Mouse (Mus musculus): ENCODE data around the gene Rnf121.
"Not testable (repeated sequence)": the region's sequence is repeated elsewhere in the genome, so short reads cannot be mapped to it uniquely, and the experiment has no call there.

Gene Rnf121

GRCm38 (mm10) chr7:102064655-102065045, 619 bp downstream of the Rnf121 start:
- DNase-seq (ENCODE audit: low spot score in 2 of 2), result no peak

GRCm38 (mm10) chr7:102063891-102064290, 1.4 kb downstream of the Rnf121 start:
- no peak for DNase-seq (ENCODE audit: low spot score in 2 of 2)

GRCm38 (mm10) chr7:102062203-102062602, 3.1 kb downstream of the Rnf121 start:
- no peak for DNase-seq (ENCODE audit: low spot score in 2 of 2)

- DNase-seq (ENCODE audit: low spot score in 2 of 2), result no peak
Observed at GRCm38 (mm10) chr7:102061353-102061752, 3.9 kb downstream of the Rnf121 start.

GRCm38 (mm10) chr7:102048524-102048923, 16.7 kb downstream of the Rnf121 start:
- not testable (repeated sequence) for DNase-seq (ENCODE audit: low spot score in 2 of 2)

- DNase-seq (ENCODE audit: low spot score in 2 of 2), result no peak
Observed at GRCm38 (mm10) chr7:102042314-102042713, 23.0 kb downstream of the Rnf121 start.

GRCm38 (mm10) chr7:102037318-102037717, 28.0 kb downstream of the Rnf121 start:
- no peak for DNase-seq (ENCODE audit: low spot score in 2 of 2)

GRCm38 (mm10) chr7:102035534-102035933, 29.7 kb downstream of the Rnf121 start:
- DNase-seq (ENCODE audit: low spot score in 2 of 2), result no peak

- DNase-seq (ENCODE audit: low spot score in 2 of 2), result no peak
Observed at GRCm38 (mm10) chr7:102034904-102035303, 30.4 kb downstream of the Rnf121 start.

GRCm38 (mm10) chr7:102025187-102026119, 39.8 kb downstream of the Rnf121 start:
- DNase-seq (ENCODE audit: low spot score in 2 of 2), result no peak

- DNase-seq (ENCODE audit: low spot score in 2 of 2), result no peak
Observed at GRCm38 (mm10) chr7:102023821-102024220, 41.4 kb downstream of the Rnf121 start.

GRCm38 (mm10) chr7:102020934-102021333, 44.3 kb downstream of the Rnf121 start:
- DNase-seq (ENCODE audit: low spot score in 2 of 2), result not testable (repeated sequence)

- DNase-seq (ENCODE audit: low spot score in 2 of 2), result no peak
Observed at GRCm38 (mm10) chr7:102019362-102019761, 45.9 kb downstream of the Rnf121 start.

GRCm38 (mm10) chr7:102018590-102018989, 46.7 kb downstream of the Rnf121 start, which contains the start of gene Il18bp:
Gene Il18bp (minus strand): TSS chr7:102018690.
- DNase-seq (ENCODE audit: low spot score in 2 of 2), result no peak

- DNase-seq (ENCODE audit: low spot score in 2 of 2), result no peak
Observed at GRCm38 (mm10) chr7:102018034-102018433, 47.2 kb downstream of the Rnf121 start.

- DNase-seq (ENCODE audit: low spot score in 2 of 2), result no peak
Observed at GRCm38 (mm10) chr7:102017452-102017851, 47.8 kb downstream of the Rnf121 start.

GRCm38 (mm10) chr7:102016936-102017335, 48.3 kb downstream of the Rnf121 start:
- DNase-seq (ENCODE audit: low spot score in 2 of 2), result no peak

GRCm38 (mm10) chr7:102014995-102015394, 50.3 kb downstream of the Rnf121 start:
- no peak for DNase-seq (ENCODE audit: low spot score in 2 of 2)

- no peak for DNase-seq (ENCODE audit: low spot score in 2 of 2)
Observed at GRCm38 (mm10) chr7:102013416-102013815, 51.9 kb downstream of the Rnf121 start.

- DNase-seq (ENCODE audit: low spot score in 2 of 2), result no peak
Observed at GRCm38 (mm10) chr7:102011855-102012254, 53.4 kb downstream of the Rnf121 start.

GRCm38 (mm10) chr7:102006520-102006919, 58.7 kb downstream of the Rnf121 start:
- no peak for DNase-seq (ENCODE audit: low spot score in 2 of 2)

- peak in 1 of 2 experiments; percentile 58 for DNase-seq (ENCODE audit: low spot score in 2 of 2)
Observed at GRCm38 (mm10) chr7:102000921-102001630, 64.2 kb downstream of the Rnf121 start.

- DNase-seq (ENCODE audit: low spot score in 2 of 2), result peak in 1 of 2 experiments; percentile 55
Observed at GRCm38 (mm10) chr7:102000296-102000695, 65.0 kb downstream of the Rnf121 start.

All from spleen, postnatal 4 days (tissue).